Mouse (Mus musculus) spleen, embryonic (tissue): Measurements from ENCODE around the gene Ormdl1.
"Not testable (repeated sequence)": the region's sequence is repeated elsewhere in the genome, so short reads cannot be mapped to it uniquely, and the experiment has no call there.

Experiments
- CTCF ChIA-PET: fragments of 350-600 bp; sonication (Branson Sonifier 250); formaldehyde crosslinking; loops from one replicate; lab custom pipeline; 2022; lab: Charles Lee

Ormdl1 gene

DNA sequence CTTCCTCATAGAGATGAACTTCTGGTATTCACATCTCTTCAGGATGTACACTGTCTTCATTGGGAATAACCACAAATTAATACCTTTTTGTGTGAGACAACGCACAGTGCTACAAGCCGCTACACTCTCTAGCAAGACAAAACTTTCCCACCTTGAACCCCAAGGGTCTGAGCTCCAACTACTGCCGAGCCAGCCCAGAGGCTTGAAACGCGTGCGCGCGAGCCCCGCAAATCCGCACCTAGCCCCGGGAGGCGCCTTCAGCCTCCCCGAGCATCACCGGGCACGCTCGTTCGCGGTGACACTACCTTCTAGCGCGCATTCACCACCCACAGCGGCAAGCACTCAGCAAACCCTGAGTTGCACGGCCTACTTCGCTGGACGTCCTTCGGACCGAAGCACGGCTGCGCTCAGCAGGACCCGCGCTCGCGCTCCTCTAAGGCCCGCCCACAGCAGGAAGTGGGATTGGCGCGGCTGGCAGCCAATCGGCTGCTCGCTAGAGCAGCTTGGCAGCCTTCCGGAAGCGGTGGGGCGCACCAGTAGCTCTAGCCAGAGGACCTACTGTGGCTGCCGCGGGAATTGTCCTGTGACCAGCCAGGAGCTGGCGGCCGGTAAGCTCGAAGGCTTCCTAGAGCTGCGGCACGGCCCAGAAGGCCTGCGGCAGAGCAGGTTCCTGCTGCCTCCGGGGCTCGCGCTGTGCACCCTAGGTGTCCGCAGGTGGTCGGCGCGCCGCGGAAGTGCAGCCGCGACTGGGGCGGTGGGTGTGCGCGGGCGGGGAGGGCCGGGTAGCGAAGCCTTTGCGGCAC, at the start of gene Ormdl1, which contains the start of the genes Pms1 and Gm28778:
Gene Ormdl1, plus strand, starts transcription at position 515 of the 803 bp plus-strand sequence.
Gene Pms1, minus strand, starts transcription at position 438 of the 803 bp plus-strand sequence.
Gene Gm28778, plus strand, starts transcription at position 531 of the 803 bp plus-strand sequence.
- CTCF ChIA-PET = interaction anchor here (0.8 kb wide), 1 partner anchor 1723 kb away, joined by 4 read pairs; no protein-coding TSS in a partner anchor

GRCm38 (mm10) chr1:53264958-53265612, 31.8 kb upstream of the Ormdl1 start:
- CTCF ChIA-PET = not testable (repeated sequence)

DNA sequence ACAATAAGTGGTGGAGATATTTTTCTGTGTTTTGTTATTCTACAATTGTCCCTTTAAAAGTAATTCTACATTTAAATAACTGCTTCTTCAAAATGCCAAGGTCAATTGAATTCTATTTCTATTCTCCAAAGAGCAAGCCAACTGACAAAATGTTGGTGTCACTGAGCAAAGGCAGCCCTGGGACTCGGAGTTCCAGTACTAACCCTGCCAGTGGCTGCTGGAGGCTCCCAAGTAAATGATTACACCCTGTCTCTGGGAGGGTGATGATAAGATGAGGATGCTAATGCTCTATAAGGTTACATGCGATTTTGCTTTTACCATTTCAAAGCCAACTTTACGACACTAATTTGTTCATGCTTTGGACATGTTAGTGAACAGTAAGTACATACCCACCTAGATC, 27.0 kb upstream of the Ormdl1 start:
- CTCF ChIA-PET = no interaction called here

DNA sequence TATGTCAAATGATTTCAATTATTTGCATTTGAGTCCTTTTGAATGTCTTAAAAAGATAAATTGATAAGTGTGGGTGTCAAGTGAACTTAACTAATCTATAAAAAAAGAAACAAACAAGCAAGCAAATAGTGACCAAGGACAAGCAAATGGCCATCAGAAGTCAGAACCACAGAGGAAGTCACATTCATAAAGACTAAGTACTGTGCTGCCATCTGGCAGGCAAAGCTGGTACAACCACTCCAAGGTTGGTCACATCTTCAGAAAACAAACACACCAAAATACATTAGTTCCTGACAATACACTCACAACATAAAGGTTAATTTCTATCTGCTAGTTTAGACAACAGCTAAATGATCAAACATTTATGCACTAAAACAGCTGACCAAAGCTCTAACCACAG, 24.2 kb upstream of the Ormdl1 start:
- CTCF ChIA-PET = no interaction called here

- CTCF ChIA-PET = no interaction called here
Observed at GRCm38 (mm10) chr1:53291197-53291596, 5.7 kb upstream of the Ormdl1 start.

- CTCF ChIA-PET = no interaction called here
Observed at GRCm38 (mm10) chr1:53300506-53300905, 3.6 kb downstream of the Ormdl1 start.

DNA sequence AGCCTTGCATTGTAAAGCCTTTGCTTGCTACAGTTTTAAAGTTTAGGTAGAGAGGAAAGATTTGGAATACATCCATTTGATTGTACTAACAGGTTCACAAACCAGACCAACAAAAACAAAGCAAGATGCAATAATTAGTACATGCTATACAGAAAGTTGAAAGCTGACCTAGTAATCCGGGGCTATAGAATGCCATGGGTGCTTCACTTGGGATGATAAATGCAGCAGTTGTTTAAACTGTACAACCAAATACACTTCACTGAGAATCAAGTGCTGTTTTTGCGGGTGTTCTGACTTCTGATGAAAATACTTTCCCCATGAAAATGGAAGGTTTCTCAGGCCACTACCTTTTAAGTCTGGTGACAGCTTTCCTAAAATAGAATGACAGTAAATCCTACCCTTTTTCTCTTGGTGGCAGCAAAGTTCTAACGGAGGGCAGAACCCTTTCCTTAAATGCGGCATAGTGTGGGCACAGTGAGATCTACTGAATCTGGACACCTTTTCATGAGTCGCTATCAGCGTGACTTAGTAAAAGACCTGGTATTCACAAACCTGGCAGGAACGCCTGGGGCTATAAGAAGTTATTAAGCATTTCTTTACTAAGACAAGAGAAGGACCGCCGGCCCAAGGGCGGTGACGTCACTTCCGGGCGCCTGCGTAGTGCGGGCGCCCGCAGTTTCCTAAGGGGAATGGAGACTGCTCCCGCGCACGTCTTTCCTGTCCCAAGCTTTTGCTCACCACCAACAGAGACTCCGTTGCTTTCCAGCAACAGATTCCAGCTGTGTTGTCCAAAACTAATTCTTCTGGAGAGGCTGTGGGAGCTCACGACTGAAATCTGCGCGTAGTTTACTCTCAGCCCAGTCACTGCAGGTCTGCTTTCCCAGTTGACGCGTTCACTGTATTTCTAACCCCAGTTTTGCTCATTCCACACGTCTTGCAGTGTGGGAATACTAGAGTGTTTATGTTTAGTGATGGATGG, 16.4 kb downstream of the Ormdl1 start, which contains the start of gene Osgepl1:
Gene Osgepl1, plus strand, starts transcription at position 636 of the 979 bp plus-strand sequence.
- CTCF ChIA-PET = no interaction called here

DNA sequence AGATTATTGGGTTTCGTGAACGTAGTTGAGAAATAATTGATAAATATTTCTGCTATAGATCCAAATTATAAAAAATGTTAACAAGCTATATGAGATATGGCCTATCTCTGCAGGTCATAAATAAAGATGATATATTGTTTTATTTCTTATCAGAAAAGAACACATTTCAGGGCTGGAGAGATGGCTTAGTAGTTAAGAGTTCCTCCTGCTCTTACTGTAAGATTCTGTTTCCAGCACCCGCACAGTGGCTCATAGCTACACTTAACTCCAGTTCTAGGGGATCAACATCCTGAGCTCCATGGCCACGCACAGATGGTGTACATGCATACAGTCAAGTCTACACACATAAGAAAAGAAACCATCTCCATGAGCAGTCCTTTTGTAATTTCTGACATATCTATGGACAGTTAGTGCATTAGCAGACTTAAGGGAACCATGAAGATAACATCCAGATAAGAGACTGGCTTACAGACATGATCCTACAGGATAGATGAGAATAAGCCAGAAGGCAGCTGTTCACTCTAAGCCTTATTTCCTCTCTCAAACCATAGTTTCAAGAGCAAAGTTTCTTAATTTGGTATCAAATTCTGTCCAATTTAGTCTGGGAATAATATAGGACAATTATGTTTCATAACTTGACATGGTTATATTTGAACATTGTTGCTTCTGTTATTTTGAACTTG, 24.9 kb downstream of the Ormdl1 start:
- CTCF ChIA-PET = no interaction called here

GRCm38 (mm10) chr1:53323254-53323653, 26.4 kb downstream of the Ormdl1 start:
- CTCF ChIA-PET = no interaction called here

DNA sequence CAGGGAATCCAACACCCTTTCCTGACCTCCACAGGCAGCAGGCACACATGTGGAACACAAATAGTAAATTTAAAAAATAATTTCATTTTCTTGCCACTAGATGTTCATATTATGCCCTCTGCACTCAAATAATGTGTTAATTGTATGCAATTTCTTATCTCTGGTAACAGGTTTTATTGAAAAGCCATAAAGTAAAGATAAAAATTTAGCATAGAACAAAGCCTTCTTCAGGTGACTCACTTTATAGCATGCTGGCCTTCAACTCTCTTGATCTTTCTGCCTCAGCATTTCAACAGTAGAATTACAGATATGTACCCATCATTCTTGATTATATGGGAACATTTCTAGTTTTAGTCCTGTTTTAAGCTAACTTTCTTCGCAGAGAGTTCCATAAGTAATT, 27.4 kb downstream of the Ormdl1 start:
- CTCF ChIA-PET = no interaction called here

- CTCF ChIA-PET = no interaction called here
Observed at GRCm38 (mm10) chr1:53324827-53325494, 28.1 kb downstream of the Ormdl1 start.

DNA sequence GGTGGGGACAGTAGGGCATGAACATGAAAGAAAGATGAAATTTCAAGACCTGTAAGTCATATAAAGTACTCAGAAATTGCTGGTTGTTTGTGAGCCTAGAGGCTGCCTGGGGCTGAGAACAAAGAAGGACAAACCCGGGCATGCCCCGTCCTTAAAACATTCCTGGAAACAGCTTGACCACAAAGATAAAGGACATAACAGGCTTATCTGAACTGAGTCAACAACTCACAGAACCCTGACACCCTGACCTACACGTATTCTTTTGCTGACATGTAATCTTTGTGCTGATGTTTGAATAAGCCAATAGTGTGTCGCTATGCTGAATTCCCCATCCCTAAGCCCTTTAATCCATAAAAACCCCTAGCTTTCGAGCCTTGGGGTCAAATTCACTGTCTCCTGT, 36.6 kb downstream of the Ormdl1 start:
- CTCF ChIA-PET = not testable (repeated sequence)

DNA sequence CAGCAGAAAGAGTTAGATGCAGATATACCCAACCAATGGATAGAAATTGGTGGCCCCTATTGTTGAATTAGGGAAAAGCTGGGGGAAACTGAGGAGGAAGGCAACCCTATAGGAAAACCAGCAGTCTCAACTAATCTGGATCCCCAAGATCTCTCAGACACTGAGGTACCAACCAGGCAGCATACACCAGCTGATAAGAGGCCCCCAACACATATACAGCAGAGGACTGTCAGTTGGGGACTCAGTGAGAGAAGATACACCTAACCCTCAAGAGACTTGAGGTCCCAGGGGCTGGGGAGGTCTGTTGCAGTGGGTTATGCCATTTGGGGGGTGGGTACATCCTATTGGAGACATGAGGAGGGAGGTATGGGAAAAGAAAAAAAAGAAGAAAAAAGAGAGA, 38.6 kb downstream of the Ormdl1 start:
- CTCF ChIA-PET = no interaction called here

DNA sequence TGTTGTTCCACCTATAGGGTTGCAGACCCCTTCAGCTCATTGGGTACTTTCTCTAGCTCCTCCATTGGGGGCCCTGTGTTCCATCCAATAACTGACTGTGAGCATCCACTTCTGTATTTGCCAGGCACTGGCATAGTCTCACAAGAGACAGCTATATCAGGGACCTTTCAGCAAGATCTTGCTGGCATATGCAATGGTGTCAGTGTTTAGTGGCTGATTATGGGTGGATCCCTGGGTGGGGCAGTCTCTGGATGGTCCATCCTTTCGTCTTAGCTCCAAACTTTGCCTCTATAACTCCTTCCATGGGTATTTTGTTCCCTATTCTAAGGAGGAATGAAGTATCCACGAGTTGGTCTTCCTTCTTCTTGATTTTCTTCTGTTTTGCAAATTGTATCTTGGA, 40.5 kb downstream of the Ormdl1 start:
- CTCF ChIA-PET = interaction anchor here (0.5 kb wide), 1 partner anchor 44 kb away, joined by 3 read pairs; no protein-coding TSS in a partner anchor

DNA sequence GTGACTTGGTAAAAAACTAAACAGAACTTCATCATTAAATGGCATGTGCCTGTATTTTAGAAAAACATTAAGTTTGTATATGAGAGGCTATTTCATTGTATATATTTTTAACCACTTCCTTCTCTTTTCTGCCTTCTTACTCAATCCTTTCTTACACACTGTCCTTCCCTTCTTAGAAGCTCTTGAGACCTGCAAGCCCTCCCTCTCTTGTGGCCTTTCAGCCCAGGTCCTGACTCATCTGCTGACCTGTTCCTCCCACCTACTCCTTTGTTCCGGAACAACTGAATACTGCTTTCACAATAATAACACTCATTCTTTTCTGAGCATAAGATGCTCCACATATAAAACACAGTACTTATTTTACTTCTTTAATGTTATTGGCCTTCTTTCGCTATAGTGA, 44.2 kb downstream of the Ormdl1 start:
- CTCF ChIA-PET = no interaction called here

DNA sequence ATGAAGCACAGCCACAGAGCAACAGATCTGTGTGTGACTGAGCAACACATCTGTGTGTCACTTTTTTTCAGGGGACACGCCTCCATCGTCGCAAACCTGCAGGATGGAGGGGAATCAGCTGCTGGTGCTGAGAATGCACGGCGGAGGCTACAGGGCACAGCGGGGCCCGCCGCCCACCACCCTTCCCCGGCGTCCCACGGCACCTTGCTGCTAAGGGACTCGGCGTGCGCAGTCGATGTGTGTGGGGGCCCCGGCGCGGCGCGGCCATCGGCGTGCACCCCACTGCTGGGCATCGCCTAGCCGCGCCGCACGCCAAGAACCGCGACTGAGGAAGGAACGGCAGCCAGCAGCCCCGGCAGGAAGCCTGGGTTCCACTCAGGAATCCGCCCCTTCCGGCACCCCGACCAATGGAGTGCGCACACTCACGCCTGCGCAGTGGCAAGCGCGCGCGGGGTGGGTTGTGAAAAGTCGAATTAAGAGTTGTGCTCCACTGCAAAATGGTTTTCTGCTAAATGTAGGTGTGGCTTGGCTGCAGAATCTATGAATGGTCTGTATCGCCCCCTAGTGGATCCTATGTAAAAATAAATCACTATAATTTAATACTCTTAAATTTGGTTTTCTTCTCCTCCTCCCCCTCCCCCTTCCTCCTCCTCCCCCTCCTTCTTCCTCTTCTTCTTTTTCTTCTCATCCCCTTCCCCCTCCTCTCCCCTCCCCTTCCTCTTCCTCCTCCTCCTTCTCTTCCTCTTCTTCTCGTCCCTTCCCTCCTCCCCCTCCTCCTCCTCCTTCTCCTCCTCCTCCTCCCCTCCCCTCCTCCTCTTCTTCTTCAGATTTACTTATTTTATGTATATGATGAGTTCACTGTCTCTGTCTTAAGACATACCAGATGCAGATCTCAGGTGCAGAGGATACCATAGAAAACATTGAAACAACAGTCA, 55.7 kb downstream of the Ormdl1 start, which contains the start of the genes Asdurf, Gm28551 and Asnsd1:
Gene Asdurf, minus strand, starts transcription at position 293 of the 935 bp plus-strand sequence.
Gene Gm28551, minus strand, starts transcription at position 341 of the 935 bp plus-strand sequence.
Gene Asnsd1, minus strand, starts transcription at position 426 of the 935 bp plus-strand sequence.
- CTCF ChIA-PET = no interaction called here

- CTCF ChIA-PET = no interaction called here
Observed at GRCm38 (mm10) chr1:53358988-53359387, 62.1 kb downstream of the Ormdl1 start.
